Mouse (Mus musculus) embryonic facial prominence, embryonic 12.5 days (tissue): ENCODE data around the gene Eif2b4. TPM values are rescaled to one million over a fixed set of nuclear protein-coding genes. Genes with fewer than 3 reads are reported as not detected.
A peak's percentile ranks its signal among the peaks of the same experiment; 100 is the strongest.

ENCODE experiments used
- ATAC-seq: fragments of 200-750 bp; cut with Nextera tagmentation; 2 replicates; pipeline ENCODE4 v1.8.0; 2017; ENCODE audit not compliant: insufficient number of reproducible peaks, insufficient read depth, low FRiP score, low TSS enrichment
- H3K27ac ChIP-seq: fragments of 300-500 bp; sonication (generic); 2 replicates; pipeline ENCODE4 v1.5.1; 2016; ENCODE audit warnings: mild to moderate bottlenecking
- H3K27me3 ChIP-seq: fragments of 300-500 bp; sonication (generic); 2 replicates; pipeline ENCODE4 v1.6.1; 2016; ENCODE audit warnings: mild to moderate bottlenecking, moderate library complexity
- H3K36me3 ChIP-seq: fragments of 300-500 bp; sonication (generic); 2 replicates; pipeline ENCODE4 v1.6.1; 2016; ENCODE audit warnings: mild to moderate bottlenecking
- H3K4me1 ChIP-seq: fragments of 300-500 bp; sonication (generic); 2 replicates; pipeline ENCODE4 v1.6.1; 2016
- H3K4me2 ChIP-seq: fragments of 300-500 bp; sonication (generic); replicated peaks from 2 replicates; pipeline ENCODE4 v1.6.1; 2016; ENCODE audit warnings: mild to moderate bottlenecking, moderate library complexity
- H3K4me3 ChIP-seq: fragments of 300-500 bp; sonication (generic); 2 replicates; pipeline ENCODE4 v1.5.1; 2016; ENCODE audit warnings: mild to moderate bottlenecking
- H3K9ac ChIP-seq: fragments of 300-500 bp; sonication (generic); 2 replicates; pipeline ENCODE4 v1.6.1; 2016; ENCODE audit warnings: mild to moderate bottlenecking, moderate library complexity
- H3K9me3 ChIP-seq: fragments of 300-500 bp; sonication (generic); 2 replicates; pipeline ENCODE4 v1.6.1; 2016; ENCODE audit warnings: mild to moderate bottlenecking, moderate library complexity
- WGBS: fragments of 180-500 bp; shearing (Covaris S2); methylation state at CpG from one replicate; pipeline ENCODE4 v1.1.7; 2016; 5-methylcytosine and 5-hydroxymethylcytosine counted together
- polyA plus RNA-seq: library from polyadenylated mRNA; unstranded; fragments of >200 nt; fragmentation: Nextera tagmentation; extraction: Ambion mirVana; gene quantifications from 2 replicates; pipeline ENCODE4 v1.2.1, GENCODE M21; 2016

Gene Eif2b4
- polyA plus RNA-seq, 1 experiment from 2014 or later: 74.4 TPM

DNA sequence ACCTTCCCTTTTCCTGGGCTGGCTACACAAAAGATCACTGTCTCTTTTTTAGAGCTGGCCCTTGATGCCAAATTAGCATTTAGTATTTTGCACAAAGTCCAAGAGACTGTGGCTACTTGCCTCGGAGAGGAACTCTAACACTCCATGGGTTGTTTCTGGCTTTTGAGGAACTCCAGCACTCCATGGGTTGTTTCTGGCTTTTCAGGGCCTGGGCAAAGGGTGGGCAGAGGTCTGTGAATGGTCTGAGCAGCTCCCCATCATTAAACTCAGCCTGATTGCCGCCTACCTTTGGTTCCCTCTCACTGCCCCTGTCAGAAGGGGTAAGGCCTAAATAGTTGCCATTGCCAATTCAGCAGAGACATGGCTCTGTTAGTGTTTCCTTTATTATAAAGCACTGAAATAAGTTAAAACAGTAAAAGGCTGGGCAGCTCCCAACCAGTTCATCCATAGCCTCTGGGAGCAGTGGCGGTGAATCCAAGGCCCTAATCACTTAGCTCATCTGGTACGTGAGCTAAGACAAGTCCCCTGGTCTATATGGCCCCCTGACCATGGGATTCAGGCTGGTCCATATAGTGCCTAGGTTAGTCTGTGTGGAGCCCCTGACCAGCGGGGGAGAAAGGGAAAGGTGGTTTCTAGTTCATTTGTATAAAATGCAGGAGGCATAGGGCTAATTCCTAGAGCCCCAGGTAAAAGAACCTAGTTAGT lies 5.5 kb upstream of the Eif2b4 start:
- WGBS: 83% methylated on average over 5 of the region's 5 CpGs
- Histone ChIP-seq H3K4me1 (peaks cover 25% of the 10 kb centered on the region), H3K27ac (no peak overlapping the region)

DNA sequence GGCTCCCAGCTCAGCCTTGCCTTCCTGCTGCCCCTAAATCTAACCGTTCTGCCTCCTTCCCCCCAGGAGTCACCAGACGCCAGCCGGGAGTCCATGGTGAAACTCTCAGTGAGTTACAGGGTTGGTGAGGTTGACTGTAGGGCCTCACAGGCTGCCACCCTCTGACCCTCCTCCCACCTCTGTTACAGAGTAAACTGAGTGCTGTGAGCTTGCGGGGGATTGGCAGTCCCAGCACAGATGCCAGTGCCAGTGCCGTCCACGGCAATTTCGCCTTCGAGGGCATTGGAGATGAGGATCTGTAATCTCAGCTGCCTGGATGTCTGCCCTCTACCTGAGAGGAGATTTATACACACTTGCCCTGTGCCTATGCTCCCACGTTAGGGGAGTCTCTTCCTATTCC lies 4.9 kb upstream of the Eif2b4 start:
- peaks cover 66% of the 10 kb centered on the region for H3K36me3 ChIP-seq
- H3K9ac ChIP-seq: no peak overlapping the region
- H3K27me3 ChIP-seq: no peaks in the 10 kb centered on the region
- 89% methylated on average over 9 of the region's 9 CpGs for WGBS
- no peak for ATAC-seq
- H3K4me3 ChIP-seq: no peak overlapping the region
- peaks cover 4% of the 10 kb centered on the region; the same call in 1 of the 2 replicates for H3K9me3 ChIP-seq
- no peak overlapping the region for H3K27ac ChIP-seq
- H3K4me1 ChIP-seq: peaks cover 24% of the 10 kb centered on the region
- H3K4me2 ChIP-seq: no peak overlapping the region

More for the DNA sequence above, 5.5 kb upstream of the Eif2b4 start:
- Histone ChIP-seq H3K9ac (no peak overlapping the region), H3K9me3 (peaks cover 4% of the 10 kb centered on the region; the same call in 1 of the 2 replicates), H3K27me3 (no peaks in the 10 kb centered on the region), H3K4me3 (no peak overlapping the region), H3K4me2 (no peak overlapping the region), H3K36me3 (peaks cover 71% of the 10 kb centered on the region)
- no peak for ATAC-seq

DNA sequence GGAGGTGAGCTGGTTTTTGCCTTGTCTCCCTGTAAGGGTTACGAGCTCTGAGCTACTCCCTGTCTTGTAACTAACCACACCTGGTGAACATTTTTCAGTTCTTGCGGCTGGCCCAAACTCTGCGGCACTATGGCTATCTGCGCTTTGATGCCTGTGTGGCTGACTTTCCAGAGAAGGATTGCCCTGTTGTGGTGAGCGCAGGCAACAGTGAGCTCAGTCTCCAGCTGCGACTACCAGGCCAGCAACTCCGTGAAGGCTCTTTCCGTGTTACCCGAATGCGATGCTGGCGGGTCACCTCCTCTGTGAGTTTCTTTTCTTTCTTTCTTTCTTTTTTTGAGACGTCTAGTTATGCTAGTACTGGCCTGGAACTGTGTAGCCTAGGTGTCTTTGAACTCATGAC lies 3.8 kb upstream of the Eif2b4 start:
- ATAC-seq: no peak
- H3K27ac ChIP-seq: no peak overlapping the region
- peaks cover 4% of the 10 kb centered on the region; the same call in 1 of the 2 replicates for H3K9me3 ChIP-seq
- WGBS: 93% methylated on average over 12 of the region's 12 CpGs
- no peak overlapping the region for H3K9ac ChIP-seq
- peaks cover 62% of the 10 kb centered on the region for H3K36me3 ChIP-seq
- no peak overlapping the region for H3K4me3 ChIP-seq
- no peaks in the 10 kb centered on the region for H3K27me3 ChIP-seq
- H3K4me2 ChIP-seq: no peak overlapping the region
- peaks cover 19% of the 10 kb centered on the region for H3K4me1 ChIP-seq

DNA sequence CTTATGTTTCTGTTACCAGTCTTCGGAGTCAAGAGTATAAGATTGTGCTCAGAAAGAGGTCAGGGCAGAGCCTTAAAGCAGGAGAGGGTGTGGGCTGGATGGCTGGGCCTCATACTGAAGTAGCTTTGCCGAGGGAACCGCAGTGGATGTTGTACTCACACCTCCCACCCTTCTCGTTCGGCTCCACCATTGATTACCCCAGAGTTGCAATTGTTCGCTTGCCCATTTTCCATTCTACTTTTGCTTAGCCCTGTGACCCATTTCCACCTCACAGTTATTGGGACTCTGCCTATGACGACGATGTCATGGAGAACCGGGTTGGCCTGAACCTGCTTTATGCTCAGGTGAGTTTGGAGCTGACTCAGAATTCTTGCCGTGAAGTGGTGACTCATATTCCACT lies 3.0 kb upstream of the Eif2b4 start:
- no peak overlapping the region for H3K9ac ChIP-seq
- ATAC-seq: no peak
- 94% methylated on average over 10 of the region's 10 CpGs for WGBS

DNA sequence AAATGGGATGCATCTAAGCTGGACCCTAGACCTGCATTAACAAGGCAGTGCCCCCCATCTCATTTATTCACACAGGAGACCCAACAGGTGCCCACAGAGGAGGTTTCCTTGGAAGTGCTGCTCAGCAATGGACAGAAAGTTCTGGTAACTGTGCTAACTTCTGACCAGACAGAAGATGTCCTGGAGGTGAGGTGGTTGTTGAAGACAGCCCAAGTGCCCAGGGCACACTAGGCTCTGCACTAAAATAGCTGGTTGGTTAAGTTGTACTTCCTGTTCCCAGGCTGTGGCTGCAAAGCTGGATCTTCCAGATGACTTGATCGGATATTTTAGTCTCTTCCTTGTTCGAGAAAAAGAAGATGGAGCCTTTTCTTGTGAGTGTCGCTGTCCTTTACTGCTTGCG lies 2.4 kb upstream of the Eif2b4 start:
- no peak overlapping the region for H3K9ac ChIP-seq
- H3K27ac ChIP-seq: no peak overlapping the region
- WGBS: 91% methylated on average over 4 of the region's 4 CpGs
- H3K27me3 ChIP-seq: no peaks in the 10 kb centered on the region
- no peak overlapping the region for H3K4me3 ChIP-seq
- peaks cover 4% of the 10 kb centered on the region; the same call in 1 of the 2 replicates for H3K9me3 ChIP-seq
- H3K36me3 ChIP-seq: peaks cover 66% of the 10 kb centered on the region
- no peak overlapping the region for H3K4me2 ChIP-seq
- ATAC-seq: no peak
- H3K4me1 ChIP-seq: peaks cover 22% of the 10 kb centered on the region

More for the DNA sequence above, 3.0 kb upstream of the Eif2b4 start:
- Histone ChIP-seq H3K27me3 (no peaks in the 10 kb centered on the region), H3K36me3 (peaks cover 62% of the 10 kb centered on the region), H3K4me3 (no peak overlapping the region), H3K4me1 (peaks cover 26% of the 10 kb centered on the region), H3K9me3 (peaks cover 4% of the 10 kb centered on the region; the same call in 1 of the 2 replicates), H3K27ac (no peak overlapping the region), H3K4me2 (no peak overlapping the region)

DNA sequence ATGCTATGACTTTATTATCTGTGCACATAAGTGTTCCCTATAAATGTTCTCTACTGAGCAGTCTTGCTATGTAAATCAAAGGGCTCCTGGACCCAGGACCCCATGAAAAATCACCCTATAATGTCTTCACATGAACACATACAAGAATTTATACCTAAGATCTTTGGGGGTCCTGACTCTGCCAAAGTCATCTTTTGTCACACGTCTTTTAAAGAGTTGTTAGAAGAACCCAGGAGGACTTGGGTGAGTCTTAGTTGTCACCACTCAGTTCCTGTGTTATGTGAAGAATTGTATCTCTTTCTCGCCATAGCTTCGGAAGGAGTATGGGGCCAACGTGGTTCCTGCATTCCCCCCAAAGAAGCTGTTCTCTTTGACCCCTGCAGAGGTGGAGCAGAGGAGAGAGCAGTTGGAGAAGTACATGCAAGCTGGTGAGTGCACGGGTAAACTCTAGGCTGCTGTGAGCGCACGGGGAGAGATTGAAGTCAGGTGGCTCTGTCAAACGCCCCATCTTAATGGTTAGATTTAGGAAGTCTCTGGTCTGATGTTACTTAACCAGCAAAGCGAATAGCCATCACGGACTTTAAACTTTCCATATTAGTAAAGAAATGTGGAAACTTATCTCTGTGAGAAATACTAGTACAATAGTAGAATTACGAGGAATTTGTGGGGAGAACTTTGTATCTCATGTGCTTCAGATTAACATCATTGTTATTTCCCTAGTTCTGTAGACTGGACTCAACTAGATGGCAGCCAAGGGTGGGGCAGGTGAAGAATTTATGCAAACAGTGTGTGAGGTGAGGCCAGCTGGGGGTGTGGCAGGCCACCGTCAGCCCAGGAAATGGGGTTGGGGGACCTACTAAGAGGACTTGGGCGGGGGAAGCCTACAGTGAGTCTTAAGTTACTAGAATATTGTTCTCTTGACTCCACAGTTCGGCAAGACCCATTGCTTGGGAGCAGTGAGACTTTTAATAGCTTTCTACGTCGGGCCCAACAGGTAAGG lies 1.6 kb upstream of the Eif2b4 start:
- peak overlapping the region; percentile 82; the same call in 1 of the 2 replicates for H3K4me3 ChIP-seq
- peaks cover 66% of the 10 kb centered on the region for H3K36me3 ChIP-seq

DNA sequence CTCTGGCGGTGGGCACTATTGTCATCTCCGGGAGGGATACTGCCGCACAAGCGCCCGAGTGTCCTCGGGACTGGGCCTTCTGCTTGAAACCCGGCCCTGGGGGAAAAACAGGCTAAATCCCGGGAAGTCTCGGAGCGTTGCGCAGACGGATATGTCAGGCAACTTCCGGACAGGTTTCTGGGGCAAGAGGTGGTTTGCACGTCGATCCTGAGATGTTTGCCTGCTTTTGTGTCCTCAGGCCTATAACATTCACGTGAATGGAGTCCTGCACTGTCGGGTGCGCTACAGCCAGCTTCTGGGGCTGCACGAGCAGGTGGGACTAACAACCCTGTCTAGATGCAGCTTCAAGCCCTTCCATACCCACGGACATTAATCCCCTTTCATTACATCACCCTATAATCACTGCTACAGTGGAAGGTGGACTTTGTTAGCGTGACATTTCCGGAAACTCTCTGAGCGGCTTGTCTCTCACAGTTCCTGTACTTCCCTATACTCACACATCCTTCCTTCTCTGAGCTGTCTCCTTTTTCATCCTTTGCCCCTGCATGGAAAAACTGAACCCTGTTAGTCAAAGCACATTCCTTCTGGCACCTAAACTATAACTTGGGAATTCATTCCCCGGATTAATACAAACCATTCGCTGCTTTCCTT lies 526 bp upstream of the Eif2b4 start:
- 12% methylated on average over 25 of the region's 25 CpGs for WGBS
- peak overlapping the region; percentile 91 for H3K4me2 ChIP-seq
- H3K4me1 ChIP-seq: peaks cover 18% of the 10 kb centered on the region
- H3K9me3 ChIP-seq: no peaks in the 10 kb centered on the region
- H3K27me3 ChIP-seq: no peaks in the 10 kb centered on the region
- ATAC-seq: no peak
- H3K27ac ChIP-seq: peak overlapping the region; percentile 86
- H3K4me3 ChIP-seq: peak overlapping the region; percentile 82
- peaks cover 63% of the 10 kb centered on the region for H3K36me3 ChIP-seq
- H3K9ac ChIP-seq: peak overlapping the region; percentile 83

More for the DNA sequence above, 1.6 kb upstream of the Eif2b4 start:
- Histone ChIP-seq H3K4me1 (peaks cover 18% of the 10 kb centered on the region), H3K27ac (no peak overlapping the region), H3K27me3 (no peaks in the 10 kb centered on the region), H3K4me2 (peak overlapping the region; percentile 91), H3K9ac (no peak overlapping the region; the same call in 1 of the 2 replicates), H3K9me3 (no peaks in the 10 kb centered on the region)
- ATAC-seq: no peak
- 93% methylated on average over 16 of the region's 16 CpGs for WGBS

DNA sequence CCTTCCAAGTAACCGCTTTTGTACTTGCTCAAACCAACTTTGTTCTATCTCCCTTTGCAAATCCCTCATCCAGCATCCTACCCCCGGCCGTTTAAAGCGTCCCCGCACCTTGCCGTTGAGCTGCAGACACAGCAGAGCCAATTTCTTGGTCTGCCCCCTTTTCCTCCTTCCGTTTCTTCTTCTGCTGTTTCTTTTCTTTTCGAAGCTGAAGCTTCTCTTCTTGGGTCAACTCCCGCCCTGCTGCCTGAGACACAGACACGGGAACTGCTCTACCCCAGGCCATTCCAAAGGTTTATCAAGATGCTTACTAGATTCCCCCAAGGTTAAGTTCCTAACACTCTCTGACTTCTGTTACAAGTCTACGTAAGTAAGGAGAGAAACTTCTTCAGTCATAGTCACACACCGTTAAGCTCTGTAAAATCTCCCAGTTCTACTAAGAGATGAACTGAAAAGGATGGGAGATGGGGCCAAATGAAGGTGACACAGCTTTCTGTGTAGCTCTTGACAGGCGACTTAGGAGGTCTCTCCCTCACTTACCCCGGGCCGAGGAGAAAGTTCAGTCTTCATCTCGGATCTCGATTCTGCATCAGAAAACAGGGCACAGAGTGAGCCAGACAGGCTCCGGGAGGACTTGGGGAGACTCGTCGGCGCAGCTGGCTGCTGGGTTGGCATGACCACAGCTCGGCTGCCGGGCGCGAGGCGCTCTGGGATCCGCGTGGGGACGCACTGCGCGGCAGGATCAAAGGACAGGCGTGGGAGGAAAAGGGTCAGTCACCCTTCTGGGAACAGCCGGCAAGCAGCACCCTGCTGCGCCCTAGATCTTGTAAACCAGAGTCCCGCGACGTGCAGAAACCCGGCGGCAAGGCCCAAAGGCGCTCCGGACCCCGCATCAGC lies 938 bp downstream of the Eif2b4 start:
- peak; percentile 11; the same call in 1 of the 2 replicates for ATAC-seq
- 13% methylated on average over 40 of the region's 42 CpGs for WGBS
- Histone ChIP-seq H3K9me3 (no peaks in the 10 kb centered on the region), H3K4me3 (peak overlapping the region; percentile 82), H3K27me3 (no peaks in the 10 kb centered on the region), H3K27ac (peak overlapping the region; percentile 86), H3K9ac (peak overlapping the region; percentile 83), H3K4me2 (peak overlapping the region; percentile 91), H3K4me1 (peaks cover 18% of the 10 kb centered on the region), H3K36me3 (peaks cover 63% of the 10 kb centered on the region)

DNA sequence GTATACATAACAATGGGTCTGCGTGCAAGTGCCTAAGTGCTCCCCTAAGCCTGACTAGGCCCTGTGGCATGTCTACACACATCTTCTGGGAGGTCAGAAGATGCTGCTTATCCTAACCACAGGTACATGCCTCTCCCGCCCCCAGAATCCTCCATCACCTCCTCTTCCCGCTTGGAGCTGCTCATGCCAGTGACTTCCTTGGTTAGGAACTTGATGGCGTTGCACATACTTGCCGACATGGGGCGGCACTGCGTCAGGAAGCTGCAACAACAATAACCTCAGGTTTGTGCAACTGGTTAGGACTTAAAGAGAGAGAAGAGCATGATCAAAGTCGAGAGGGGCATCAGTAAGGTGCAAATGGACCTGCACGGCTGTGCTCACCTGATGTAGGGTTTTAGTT lies 3.0 kb downstream of the Eif2b4 start:
- Histone ChIP-seq H3K4me1 (peaks cover 18% of the 10 kb centered on the region), H3K9me3 (no peaks in the 10 kb centered on the region), H3K4me3 (no peak overlapping the region), H3K4me2 (no peak overlapping the region), H3K9ac (no peak overlapping the region), H3K36me3 (peaks cover 50% of the 10 kb centered on the region), H3K27me3 (no peaks in the 10 kb centered on the region), H3K27ac (no peak overlapping the region)
- no peak for ATAC-seq
- 92% methylated on average over 9 of the region's 9 CpGs for WGBS

DNA sequence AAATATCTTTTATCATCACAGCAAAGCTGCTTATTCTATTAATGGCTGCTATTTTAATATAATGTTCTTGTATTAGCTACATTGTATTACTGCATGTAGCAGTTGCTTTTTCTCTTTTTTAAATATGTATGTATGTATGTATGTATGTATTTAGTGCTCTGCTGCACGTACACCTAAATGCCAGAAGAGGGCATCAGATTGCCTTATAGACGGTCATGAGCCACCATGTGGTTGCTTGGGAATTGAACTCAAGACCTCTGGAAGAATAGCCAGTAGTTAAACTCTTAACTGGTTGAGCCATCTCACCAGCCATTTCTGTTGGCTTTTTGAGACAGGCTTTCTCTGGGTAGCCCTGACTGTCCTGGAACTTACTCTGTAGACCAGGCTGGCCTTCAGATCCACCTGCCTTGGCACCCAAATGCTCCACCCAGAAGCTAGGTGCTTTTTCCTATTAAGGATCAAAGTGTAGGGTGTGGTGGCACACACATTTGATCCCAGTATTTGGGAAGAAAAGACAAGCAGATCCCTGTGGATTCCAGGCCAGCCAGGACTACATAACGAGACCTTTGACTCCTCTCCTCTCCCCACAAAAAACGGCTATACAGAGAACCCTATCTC lies 4.9 kb downstream of the Eif2b4 start:
- Histone ChIP-seq H3K27ac (no peak overlapping the region), H3K27me3 (no peaks in the 10 kb centered on the region), H3K9ac (no peak overlapping the region), H3K4me3 (no peak overlapping the region), H3K36me3 (peaks cover 41% of the 10 kb centered on the region), H3K9me3 (no peaks in the 10 kb centered on the region), H3K4me1 (peaks cover 9% of the 10 kb centered on the region), H3K4me2 (no peak overlapping the region)
- no peak for ATAC-seq
- WGBS: 74% methylated on average over 4 of the region's 4 CpGs
